In genomic region chr2:59933129-59933528, GRCm38 (mm10) we compare ENCODE assay signal across 19 mouse cellular contexts. TPM values are rescaled to one million over a fixed set of nuclear protein-coding genes. Genes with fewer than 3 reads are reported as not detected.
DNase-seq lines count a peak whose midpoint lies in the region; ATAC-seq and TF ChIP-seq lines count a peak whose summit lies in the region.
"Had no signal": no experiment of that assay in that cellular context is flagged by ENCODE, and none has a peak within 500 bp of the region (broad histone marks: within the 10 kb centered on the region; RNA-seq: fewer than 3 reads in every experiment).

No protein-coding gene starts in this region.

- TF ChIP-seq CTCF in forebrain, postnatal 0 days (IDR thresholded peaks at IDR 0.05; ENCODE audit: low read depth): no peak

- no peak overlapping the region for H3K27ac ChIP-seq in forebrain, embryonic 14.5 days (ENCODE audit: low read depth, low read length)
- H3K27ac ChIP-seq in forebrain, embryonic 11.5 days (ENCODE audit: low read depth, low read length): no peak overlapping the region
- H3K27ac ChIP-seq in forebrain, postnatal 0 days (ENCODE audit: low read depth, low read length): no peak overlapping the region
- H3K27ac ChIP-seq in forebrain, embryonic 12.5 days: no peak overlapping the region
- H3K27ac ChIP-seq: embryonic facial prominence, embryonic 13.5 days; embryonic facial prominence, embryonic 15.5 days; forebrain, embryonic 10.5 days had no signal

- DNase-seq in forebrain, embryonic 14.5 days (ENCODE audit: low spot score): no peak
- DNase-seq in forebrain, embryonic 11.5 days (ENCODE audit: low spot score): no peak
- DNase-seq in forebrain, postnatal 0 days: no peak
- DNase-seq in 416B (ENCODE audit: low read depth): peak; percentile 37
- DNase-seq: adrenal gland, adult 2 months; adrenal gland, postnatal 10 days; adrenal gland, postnatal 25 days; cerebellum, adult 11 months; cerebellum, adult 18-20 months; cerebellum, adult 8-10 months; cerebellum, adult 9-11 months; cerebellum, postnatal 14 days; cerebellum, postnatal 36 days; embryo, embryonic 11 days had no signal

- peak; percentile 37; the same call in 1 of the 2 replicates for ATAC-seq in forebrain, embryonic 14.5 days
- ATAC-seq in forebrain, embryonic 11.5 days (replicated peaks; ENCODE audit: low FRiP score): no peak
- peak; percentile 80 for ATAC-seq in forebrain, postnatal 0 days
- ATAC-seq in forebrain, embryonic 12.5 days (ENCODE audit: low FRiP score): no peak

- H3K9ac ChIP-seq in forebrain, embryonic 14.5 days (ENCODE audit: low read length): no peak overlapping the region
- H3K9ac ChIP-seq in forebrain, embryonic 11.5 days (ENCODE audit: low read length): no peak overlapping the region
- no peak overlapping the region for H3K9ac ChIP-seq in forebrain, postnatal 0 days
- H3K9ac ChIP-seq in forebrain, embryonic 12.5 days: no peak overlapping the region
- H3K9ac ChIP-seq: embryonic facial prominence, embryonic 13.5 days; embryonic facial prominence, embryonic 15.5 days had no signal

- H3K4me3 ChIP-seq in forebrain, embryonic 14.5 days (ENCODE audit: low read depth, low read length): no peak overlapping the region
- H3K4me3 ChIP-seq in forebrain, embryonic 11.5 days (ENCODE audit: low read depth, low read length): no peak overlapping the region
- H3K4me3 ChIP-seq in forebrain, postnatal 0 days (ENCODE audit: low read depth, low read length): no peak overlapping the region
- H3K4me3 ChIP-seq in forebrain, embryonic 12.5 days (replicated peaks): no peak overlapping the region
- H3K4me3 ChIP-seq: embryonic facial prominence, embryonic 13.5 days; embryonic facial prominence, embryonic 15.5 days; erythroblast, embryonic 14.5 days; forebrain, embryonic 10.5 days had no signal

- 92% methylated on average over 3 of the region's 3 CpGs for WGBS in forebrain, embryonic 14.5 days
- 95% methylated on average over 3 of the region's 3 CpGs for WGBS in forebrain, embryonic 11.5 days
- WGBS in forebrain, postnatal 0 days: 78% methylated on average over 3 of the region's 3 CpGs
- 95% methylated on average over 3 of the region's 3 CpGs for WGBS in forebrain, embryonic 12.5 days

- no peaks in the 10 kb centered on the region for H3K9me3 ChIP-seq in forebrain, embryonic 14.5 days (replicated peaks; ENCODE audit: control insufficient read depth, low read length)
- H3K9me3 ChIP-seq in forebrain, embryonic 11.5 days (ENCODE audit: control insufficient read depth, low read length): no peaks in the 10 kb centered on the region
- no peaks in the 10 kb centered on the region for H3K9me3 ChIP-seq in forebrain, postnatal 0 days (ENCODE audit: low read length)
- no peaks in the 10 kb centered on the region for H3K9me3 ChIP-seq in forebrain, embryonic 12.5 days
- H3K9me3 ChIP-seq: embryonic facial prominence, embryonic 13.5 days; embryonic facial prominence, embryonic 15.5 days; forebrain, embryonic 10.5 days had no signal

- no peaks in the 10 kb centered on the region for H3K27me3 ChIP-seq in forebrain, embryonic 14.5 days (replicated peaks; ENCODE audit: control insufficient read depth, insufficient read depth, low read length)
- no peaks in the 10 kb centered on the region for H3K27me3 ChIP-seq in forebrain, embryonic 11.5 days (ENCODE audit: control insufficient read depth, insufficient read depth, low read length)
- no peaks in the 10 kb centered on the region for H3K27me3 ChIP-seq in forebrain, postnatal 0 days (ENCODE audit: insufficient read depth, low read length)
- H3K27me3 ChIP-seq in forebrain, embryonic 12.5 days: no peaks in the 10 kb centered on the region
- H3K27me3 ChIP-seq: embryonic facial prominence, embryonic 13.5 days; embryonic facial prominence, embryonic 15.5 days had no signal

- peaks cover 18% of the 10 kb centered on the region for H3K36me3 ChIP-seq in forebrain, embryonic 14.5 days (ENCODE audit: control insufficient read depth, insufficient read depth, low read length)
- no peaks in the 10 kb centered on the region for H3K36me3 ChIP-seq in forebrain, embryonic 11.5 days (ENCODE audit: control insufficient read depth, insufficient read depth, low read length)
- peaks cover 8% of the 10 kb centered on the region; the same call in 1 of the 2 replicates for H3K36me3 ChIP-seq in forebrain, postnatal 0 days (ENCODE audit: insufficient read depth)
- peaks cover 20% of the 10 kb centered on the region for H3K36me3 ChIP-seq in forebrain, embryonic 12.5 days (replicated peaks)

- H3K4me1 ChIP-seq in forebrain, embryonic 14.5 days (ENCODE audit: control insufficient read depth, insufficient read depth, low read length): no peaks in the 10 kb centered on the region
- H3K4me1 ChIP-seq in forebrain, embryonic 11.5 days (replicated peaks; ENCODE audit: control insufficient read depth, insufficient read depth, low read length): no peaks in the 10 kb centered on the region
- H3K4me1 ChIP-seq in forebrain, postnatal 0 days (ENCODE audit: insufficient read depth): no peaks in the 10 kb centered on the region
- H3K4me1 ChIP-seq in forebrain, embryonic 12.5 days: no peaks in the 10 kb centered on the region
- H3K4me1 ChIP-seq: forebrain, embryonic 10.5 days had no signal

- H3K4me2 ChIP-seq in forebrain, embryonic 14.5 days (ENCODE audit: low read length): no peak overlapping the region
- no peak overlapping the region for H3K4me2 ChIP-seq in forebrain, embryonic 11.5 days (ENCODE audit: low read depth, low read length, severe bottlenecking)
- no peak overlapping the region for H3K4me2 ChIP-seq in forebrain, postnatal 0 days (ENCODE audit: low read depth)
- H3K4me2 ChIP-seq in forebrain, embryonic 12.5 days: no peak overlapping the region
- H3K4me2 ChIP-seq: embryonic facial prominence, embryonic 13.5 days; embryonic facial prominence, embryonic 15.5 days had no signal

RNA-seq across cellular contexts. Expression of gene Wdsub1, which starts 50.7 kb away (rescaled TPM):
- 8.4 and 10.5 TPM in 2 replicates for polyA plus RNA-seq in forebrain, embryonic 14.5 days (2014; fragmentation: Nextera tagmentation; extraction: Ambion mirVana)
- 16.6 and 19.9 TPM in 2 replicates for polyA plus RNA-seq in forebrain, embryonic 11.5 days (2014; fragmentation: Nextera tagmentation; extraction: Ambion mirVana)
- 18.2 and 21.9 TPM in 2 replicates for total RNA-seq in forebrain, postnatal 0 days (2014; rRNA removed)
- 8.8 and 14.7 TPM in 2 replicates for polyA plus RNA-seq in forebrain, postnatal 0 days (2015; fragmentation: Nextera tagmentation; extraction: Ambion mirVana)
- 17.0 and 18.8 TPM in 2 replicates for polyA plus RNA-seq in forebrain, embryonic 12.5 days (2016; fragmentation: Nextera tagmentation; extraction: Ambion mirVana)

Comparison
In these comparisons a context has a peak if more than half of its experiments do, and no peak if none do; other contexts are left out.
1. ATAC-seq: peak in forebrain, embryonic 14.5 days (single experiment) and forebrain, postnatal 0 days (single experiment); none in forebrain, embryonic 11.5 days (single experiment) and forebrain, embryonic 12.5 days (single experiment).